Mouse (Mus musculus): ENCODE data around the gene Nxpe2. TPM values are rescaled to one million over a fixed set of nuclear protein-coding genes. Genes with fewer than 3 reads are reported as not detected.

Nxpe2 gene
- polyA plus RNA-seq, 1 experiment from 2014 or later = 1.1 TPM

Other genes with a start within 250 kb of the Nxpe2 start
- gene Nxpe4, start 191.4 kb downstream of the Nxpe2 start, polyA plus RNA-seq (2014; fragmentation: Nextera tagmentation; extraction: Ambion mirVana) = 6.3 and 7.8 TPM in 2 replicates
- gene Rexo2, start 127.2 kb upstream of the Nxpe2 start, polyA plus RNA-seq (2014; fragmentation: Nextera tagmentation; extraction: Ambion mirVana) = 88.6 and 99.8 TPM in 2 replicates
- gene Rbm7, start 141.8 kb upstream of the Nxpe2 start, polyA plus RNA-seq (2014; fragmentation: Nextera tagmentation; extraction: Ambion mirVana) = 129 and 132 TPM in 2 replicates
- gene Gm5617, start 142.0 kb upstream of the Nxpe2 start, polyA plus RNA-seq (2014; fragmentation: Nextera tagmentation; extraction: Ambion mirVana) = 41.3 and 45.1 TPM in 2 replicates

All from kidney, embryonic 14.5 days (tissue).